Mouse (Mus musculus) small intestine, adult 2 months (tissue): ENCODE results near the gene Ctnnd2.

Source experiments
- CTCF ChIP-seq: fragments of 200-500 bp; IDR thresholded peaks from 2 replicates; pipeline ENCODE4 v1.5.1; 2012; ENCODE audit warnings: low read depth, mild to moderate bottlenecking, control low read depth, inconsistent platforms, low read length, moderate library complexity, mixed read lengths; ENCODE audit not compliant: insufficient replicate concordance, insufficient read length; ENCODE audit errors: extremely low read depth
- POLR2A ChIP-seq: fragments of 200-500 bp; IDR thresholded peaks from 2 replicates; pipeline ENCODE4 v1.6.1; 2012; ENCODE audit warnings: low read depth, mild to moderate bottlenecking, control low read depth, inconsistent platforms, low read length, moderate library complexity

DNA sequence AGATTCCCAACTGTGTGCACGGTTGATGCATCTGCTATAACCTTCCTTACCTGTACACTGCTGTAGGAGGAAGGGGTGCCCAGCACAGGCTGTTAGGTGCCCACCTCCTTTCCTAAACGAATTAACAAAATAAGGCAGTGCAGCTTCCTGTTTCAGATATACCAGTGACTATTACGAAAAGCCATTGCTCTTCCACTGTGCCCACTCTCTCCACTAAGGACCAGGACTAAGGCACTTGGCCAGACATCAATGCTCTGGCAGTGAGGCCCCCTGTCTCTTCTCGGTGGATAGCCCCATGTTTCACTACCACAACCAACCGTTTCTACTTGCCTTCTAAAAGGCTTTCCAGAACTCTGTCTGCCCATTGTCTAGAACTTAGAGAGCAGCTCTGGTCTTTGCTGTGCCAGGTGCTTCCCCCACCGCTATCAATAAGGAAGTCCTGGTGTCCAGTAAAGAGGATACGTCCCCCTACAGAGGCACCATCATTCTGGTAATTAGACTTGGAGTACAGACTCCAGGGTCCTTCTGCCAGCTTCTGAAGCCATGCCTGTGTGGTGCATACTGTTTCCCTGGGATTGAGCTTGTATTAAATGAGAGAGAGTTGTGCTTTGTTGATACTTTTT, 459.8 kb downstream of the Ctnnd2 start:
- TF ChIP-seq CTCF (no peak), POLR2A (no peak)
